Mouse (Mus musculus) olfactory bulb, adult 2 months (tissue): ENCODE measurements around the gene Patj. TPM values are rescaled to one million over a fixed set of nuclear protein-coding genes. Genes with fewer than 3 reads are reported as not detected.

Experiments used
- H3K27ac ChIP-seq: fragments of 200-500 bp; 2 replicates; pipeline ENCODE4 v1.5.1; 2012; ENCODE audit warnings: low read depth, low read length; ENCODE audit not compliant: insufficient read depth
- H3K4me1 ChIP-seq: fragments of 200-500 bp; 2 replicates; pipeline ENCODE4 v1.6.1; 2012; ENCODE audit warnings: low read length; ENCODE audit not compliant: control insufficient read depth, insufficient read depth
- H3K4me3 ChIP-seq: fragments of 200-500 bp; 2 replicates; pipeline ENCODE4 v1.5.1; 2012; ENCODE audit warnings: mild to moderate bottlenecking, low read depth, low read length, moderate library complexity; ENCODE audit not compliant: insufficient read depth
- CTCF ChIP-seq: fragments of 200-500 bp; IDR thresholded peaks from 2 replicates; pipeline ENCODE4 v1.5.1; 2012; ENCODE audit warnings: low read depth, mild to moderate bottlenecking, low read length, moderate library complexity; ENCODE audit not compliant: insufficient read depth
- POLR2A ChIP-seq: fragments of 200-500 bp; IDR thresholded peaks from 2 replicates; pipeline ENCODE4 v1.6.1; 2012; ENCODE audit warnings: mild to moderate bottlenecking, low read depth, low read length, moderate library complexity; ENCODE audit not compliant: insufficient read depth
- WGBS: fragments of 180-500 bp; shearing (Covaris S2); methylation state at CpG from one replicate; pipeline ENCODE4 v1.1.7; 2018; 5-methylcytosine and 5-hydroxymethylcytosine counted together
- polyA plus RNA-seq: library from polyadenylated mRNA; stranded (reverse); fragments of >200 nt; gene quantifications from 2 replicates; pipeline ENCODE4 v1.2.4, GENCODE M21; 2012; ENCODE audit warnings: low replicate concordance; ENCODE audit not compliant: missing spikeins, insufficient read depth, insufficient read length

Patj gene
- polyA plus RNA-seq, 1 experiment: not detected

- Histone ChIP-seq H3K4me3 (no peak overlapping the region), H3K27ac (no peak overlapping the region), H3K4me1 (no peaks in the 10 kb centered on the region)
- 89% methylated on average over 3 of the region's 3 CpGs for WGBS
- no peak for TF ChIP-seq POLR2A
- no peak for TF ChIP-seq CTCF
Measured at GRCm38 (mm10) chr4:98667009-98667408, 271.4 kb downstream of the Patj start.

DNA sequence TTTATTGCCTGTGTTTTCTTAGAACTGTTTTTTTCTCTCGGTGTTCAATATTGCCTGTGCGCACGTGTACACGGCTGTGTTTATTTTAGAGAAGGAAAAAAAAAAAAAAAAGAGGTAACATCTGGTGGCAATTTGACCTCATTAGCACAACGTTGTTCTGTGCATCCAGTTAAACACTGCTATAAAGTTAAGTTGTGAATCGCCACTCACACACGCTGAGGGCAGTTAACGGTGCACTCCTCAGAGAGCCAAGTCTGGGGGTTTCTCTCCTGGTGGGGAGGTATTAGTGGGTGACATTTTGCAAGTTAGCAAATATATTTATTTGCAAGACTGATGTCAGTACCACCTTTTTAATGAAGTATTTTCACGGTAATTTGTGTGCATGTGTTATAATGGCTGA lies 281.9 kb downstream of the Patj start:
- TF ChIP-seq POLR2A (no peak), CTCF (no peak)
- 51% methylated on average over 9 of the region's 9 CpGs for WGBS
- Histone ChIP-seq H3K4me3 (no peak overlapping the region), H3K4me1 (no peaks in the 10 kb centered on the region), H3K27ac (no peak overlapping the region)

DNA sequence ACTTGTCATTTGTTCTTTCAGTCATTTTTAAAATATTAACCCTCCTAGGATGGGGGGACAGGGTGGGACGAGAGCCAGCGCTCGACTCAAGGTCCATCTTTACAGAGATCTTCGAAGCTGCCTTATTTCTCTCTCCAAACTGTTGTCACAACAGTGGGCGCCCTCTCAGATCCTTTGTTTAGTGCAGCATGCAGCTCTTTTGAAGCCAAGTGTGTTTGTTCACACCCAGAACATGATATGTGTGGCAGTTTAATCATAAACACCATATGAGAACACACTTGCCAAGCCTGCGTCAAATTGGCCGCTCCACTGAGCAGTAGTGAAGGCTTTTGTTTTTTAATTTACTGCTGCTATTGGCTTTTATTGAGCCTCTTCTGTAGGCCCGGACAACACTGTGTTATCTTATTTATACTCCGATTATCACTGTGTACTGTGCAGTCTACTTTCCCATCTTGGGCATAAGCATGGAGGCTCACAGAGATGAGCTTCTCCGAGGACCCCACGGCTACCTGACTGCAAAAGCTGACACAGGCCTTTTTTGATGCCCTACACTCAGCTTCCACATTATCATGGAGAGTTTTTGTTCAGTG lies 291.2 kb downstream of the Patj start:
- TF ChIP-seq POLR2A (no peak), CTCF (no peak)
- Histone ChIP-seq H3K4me1 (no peaks in the 10 kb centered on the region), H3K4me3 (no peak overlapping the region), H3K27ac (no peak overlapping the region)
- 74% methylated on average over 11 of the region's 11 CpGs for WGBS

DNA sequence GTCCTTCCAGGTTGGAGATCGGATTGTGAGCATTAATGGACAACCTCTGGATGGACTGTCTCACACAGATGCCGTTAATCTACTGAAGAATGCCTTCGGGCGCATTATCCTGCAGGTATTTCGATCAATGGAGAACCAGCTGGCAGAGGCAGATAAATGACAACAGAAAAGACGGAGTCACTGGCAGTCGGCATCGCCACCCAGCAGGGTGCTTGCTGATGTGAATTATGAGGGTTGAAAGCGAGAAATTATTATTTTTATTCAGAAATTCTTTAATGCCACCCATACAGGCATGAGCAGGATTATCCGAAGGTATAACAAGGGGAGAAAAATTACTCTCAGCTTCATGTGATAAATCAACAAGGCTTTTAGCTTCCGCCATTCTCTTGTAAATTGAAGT lies 292.5 kb downstream of the Patj start:
- TF ChIP-seq CTCF (no peak), POLR2A (no peak)
- Histone ChIP-seq H3K4me1 (no peaks in the 10 kb centered on the region), H3K4me3 (no peak overlapping the region), H3K27ac (no peak overlapping the region)
- 83% methylated on average over 11 of the region's 11 CpGs for WGBS

DNA sequence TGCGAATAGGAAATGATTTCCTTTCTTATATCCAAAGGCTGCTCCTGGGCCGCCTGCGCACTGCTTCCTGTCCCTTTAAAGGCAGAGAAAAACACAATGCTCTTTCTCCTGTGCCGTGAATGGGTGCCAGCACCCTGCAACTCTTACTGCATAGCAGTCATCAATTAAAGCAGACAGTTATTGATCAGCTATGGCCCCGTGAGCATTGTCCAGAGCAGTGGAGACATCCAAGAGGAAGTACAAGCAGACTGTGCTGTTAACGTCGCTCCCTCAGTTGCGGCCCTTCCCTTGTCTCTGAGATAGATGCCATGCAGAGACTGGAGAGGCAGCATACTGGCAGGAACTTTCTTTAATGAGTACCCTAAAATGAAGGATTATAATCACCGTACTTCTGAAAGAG lies 292.9 kb downstream of the Patj start:
- WGBS: 89% methylated on average over 9 of the region's 9 CpGs
- TF ChIP-seq CTCF: no peak
- TF ChIP-seq POLR2A: no peak
- Histone ChIP-seq H3K4me1 (no peaks in the 10 kb centered on the region), H3K4me3 (no peak overlapping the region), H3K27ac (no peak overlapping the region)

GRCm38 (mm10) chr4:98689988-98690387 lies 294.4 kb downstream of the Patj start:
- WGBS: 98% methylated on average over 1 of the region's 1 CpGs
- Histone ChIP-seq H3K27ac (no peak overlapping the region), H3K4me1 (peaks cover 2% of the 10 kb centered on the region; the same call in 1 of the 2 replicates), H3K4me3 (no peak overlapping the region)
- TF ChIP-seq POLR2A: no peak
- TF ChIP-seq CTCF: no peak

DNA sequence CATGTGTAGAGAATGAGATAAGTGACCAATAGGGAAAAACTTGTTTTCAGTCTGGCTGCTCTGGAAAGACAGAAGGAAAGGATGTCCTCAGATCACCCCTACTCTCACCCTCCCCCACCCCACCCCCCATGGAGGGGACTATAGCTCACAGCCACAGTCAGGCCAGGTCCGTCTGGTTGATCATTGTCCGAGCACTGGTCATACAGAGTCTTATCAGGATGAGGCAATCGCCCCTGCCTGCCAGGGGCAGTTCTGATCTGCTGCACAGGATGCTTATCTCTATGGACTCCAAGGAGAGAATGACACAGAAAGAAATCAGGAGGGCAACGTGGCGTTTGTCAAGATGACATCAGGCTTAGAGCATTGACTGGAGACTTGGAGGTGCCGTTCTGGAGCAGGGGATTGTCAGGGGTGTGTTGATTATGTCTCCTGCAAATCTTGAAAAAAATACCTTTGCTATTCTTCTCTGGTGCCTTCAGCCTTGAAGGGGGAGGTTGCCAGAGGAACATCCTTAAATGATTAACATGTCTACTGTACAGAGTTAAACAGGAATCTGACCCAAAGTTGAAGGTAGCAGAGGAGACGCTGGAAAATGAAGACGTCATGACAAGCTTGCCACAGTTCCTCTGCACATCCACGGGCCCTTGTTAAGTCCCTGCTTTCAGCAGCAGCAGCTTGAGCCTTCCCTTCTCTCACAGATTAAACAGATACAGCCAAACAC lies 298.0 kb downstream of the Patj start:
- TF ChIP-seq CTCF (no peak), POLR2A (no peak)
- no peak overlapping the region for H3K4me3 ChIP-seq
- no peak overlapping the region for H3K27ac ChIP-seq
- peaks cover 2% of the 10 kb centered on the region; the same call in 1 of the 2 replicates for H3K4me1 ChIP-seq
- 80% methylated on average over 9 of the region's 9 CpGs for WGBS

GRCm38 (mm10) chr4:98697932-98698331 lies 302.3 kb downstream of the Patj start:
- H3K4me1 ChIP-seq: peaks cover 2% of the 10 kb centered on the region; the same call in 1 of the 2 replicates
- WGBS: 81% methylated on average over 4 of the region's 4 CpGs
- TF ChIP-seq CTCF: no peak
- H3K4me3 ChIP-seq: no peak overlapping the region
- H3K27ac ChIP-seq: no peak overlapping the region

- Histone ChIP-seq H3K4me3 (no peak overlapping the region), H3K4me1 (peaks cover 1% of the 10 kb centered on the region; the same call in 1 of the 2 replicates), H3K27ac (no peak overlapping the region)
- TF ChIP-seq CTCF (no peak), POLR2A (no peak)
- WGBS: 84% methylated on average over 3 of the region's 3 CpGs
Measured at GRCm38 (mm10) chr4:98698921-98699320, 303.3 kb downstream of the Patj start.

GRCm38 (mm10) chr4:98700156-98700555 lies 304.6 kb downstream of the Patj start:
- Histone ChIP-seq H3K4me1 (no peaks in the 10 kb centered on the region), H3K27ac (no peak overlapping the region), H3K4me3 (no peak overlapping the region)
- 93% methylated on average over 3 of the region's 3 CpGs for WGBS
- no peak for TF ChIP-seq POLR2A
- no peak for TF ChIP-seq CTCF
